Mouse (Mus musculus) spleen, adult 18-20 months (tissue): ENCODE results near the gene Evx1.
A peak's percentile ranks its signal among the peaks of the same experiment; 100 is the strongest.

Experiments
- DNase-seq, 2 experiments: peaks; one replicate each; pipeline ENCODE4 v3.0.0; 2022; ENCODE audit warnings: mixed read lengths in 2 of 2

Gene Evx1

DNA sequence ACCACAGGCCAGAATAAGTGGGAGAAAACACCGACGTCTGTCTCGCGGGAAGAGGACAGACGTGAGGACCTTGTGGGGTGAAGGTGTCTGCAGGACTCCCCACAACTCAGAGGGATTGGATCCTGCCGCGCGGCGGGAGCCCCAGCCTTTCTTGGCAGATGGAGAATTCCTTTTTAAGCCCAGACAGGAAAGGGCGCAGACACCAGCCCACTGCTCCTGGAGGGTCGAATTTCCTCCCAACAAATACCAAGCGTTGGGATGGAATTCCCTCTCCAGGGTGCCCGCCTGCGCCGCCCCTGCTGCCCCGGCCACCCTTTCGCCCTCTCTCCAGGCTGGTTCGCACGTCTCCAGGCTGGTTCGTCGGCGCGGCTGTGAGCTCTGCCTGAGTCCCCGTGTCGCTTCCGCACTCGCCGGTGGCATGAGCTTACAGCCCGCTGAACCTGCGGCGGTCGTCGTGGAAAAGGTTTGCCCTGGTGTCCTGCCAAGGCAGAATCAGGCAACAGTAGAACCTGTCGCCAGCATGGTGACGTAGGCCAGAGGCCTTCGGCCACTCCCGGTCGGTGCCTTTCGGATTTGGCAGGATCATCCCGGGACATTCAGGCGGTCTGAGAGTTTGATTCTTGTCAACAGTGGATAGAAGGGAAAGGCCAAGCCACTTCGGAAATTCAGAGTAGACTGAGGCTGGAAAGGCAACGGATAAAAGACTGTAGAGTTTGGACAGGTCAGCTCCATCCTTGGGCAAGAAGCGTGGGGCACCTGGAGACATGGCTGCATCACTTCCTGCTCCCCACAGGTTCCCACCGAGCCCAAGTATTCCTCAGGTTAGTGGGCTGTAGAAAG, 22.1 kb upstream of the Evx1 start:
- DNase-seq, result no peak

DNA sequence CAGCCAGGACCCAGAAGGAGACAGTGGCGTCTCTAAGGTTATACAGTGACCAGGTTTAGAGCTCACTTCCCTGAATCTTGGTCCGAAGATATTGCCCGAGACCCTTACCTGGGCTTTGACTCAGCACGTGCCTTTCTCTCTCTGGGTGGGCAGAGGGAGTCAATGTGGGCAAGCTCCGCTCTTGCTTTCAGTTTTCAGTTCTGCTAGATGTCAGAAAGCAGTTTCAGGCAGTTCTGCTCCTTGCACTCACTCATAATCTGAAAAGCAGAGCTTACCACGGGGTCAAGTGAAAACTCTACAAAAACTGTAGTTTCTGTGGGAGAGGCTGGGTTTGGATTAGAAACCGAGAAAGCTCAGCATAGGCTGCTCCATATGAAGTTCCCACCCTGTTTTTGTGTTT, 21.0 kb upstream of the Evx1 start:
- no peak for DNase-seq

GRCm38 (mm10) chr6:52294616-52295015, 18.7 kb upstream of the Evx1 start:
- DNase-seq, result no peak

DNA sequence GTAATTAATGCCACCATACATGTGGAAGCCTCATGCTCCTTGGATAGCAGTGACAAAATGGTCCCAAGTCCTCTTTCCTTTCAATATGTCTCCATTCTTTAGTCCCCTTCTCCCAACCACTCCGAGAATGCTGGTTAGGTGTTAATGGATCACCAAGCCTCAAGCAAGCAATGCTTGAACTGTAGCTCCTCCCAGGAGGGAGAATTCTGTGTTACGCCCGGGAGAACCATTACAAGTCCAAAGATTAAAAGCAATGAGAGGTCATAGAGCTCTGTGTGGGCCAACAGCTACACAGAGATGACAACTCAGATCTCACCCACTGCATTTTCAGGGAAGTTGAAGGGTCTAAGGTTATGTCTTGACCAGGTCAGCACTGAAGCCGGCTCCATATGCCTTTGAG, 14.8 kb upstream of the Evx1 start:
- DNase-seq, result no peak

DNA sequence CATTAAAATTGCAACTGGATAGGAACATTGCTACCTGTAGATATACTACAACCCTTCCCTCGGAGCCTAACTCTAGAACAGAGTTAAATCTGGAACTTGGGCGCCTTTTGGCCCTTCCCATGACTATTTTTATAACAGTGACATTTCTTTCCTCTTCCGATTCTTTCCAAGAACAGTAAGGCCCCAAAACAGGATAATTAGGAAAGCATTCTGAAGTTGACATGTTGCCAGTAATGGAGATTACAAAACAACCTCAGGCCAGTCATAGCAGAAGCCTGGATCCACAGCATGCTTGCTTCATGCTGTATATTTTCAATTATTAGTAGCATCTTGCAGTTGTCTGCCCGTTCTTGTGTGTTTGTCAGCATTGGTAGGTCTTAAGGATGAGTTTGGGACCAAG, 12.5 kb upstream of the Evx1 start:
- DNase-seq, result no peak

GRCm38 (mm10) chr6:52303426-52303825, 9.9 kb upstream of the Evx1 start:
- no peak for DNase-seq

- DNase-seq, result peak; percentile 20 to 44
Observed at GRCm38 (mm10) chr6:52305877-52306389, 7.4 kb upstream of the Evx1 start.

- no peak for DNase-seq
Observed at GRCm38 (mm10) chr6:52309766-52310165, 3.5 kb upstream of the Evx1 start.

- no peak for DNase-seq
Observed at GRCm38 (mm10) chr6:52310366-52310765, 2.9 kb upstream of the Evx1 start.

GRCm38 (mm10) chr6:52311661-52312557, 1.4 kb upstream of the Evx1 start:
- no peak for DNase-seq

DNA sequence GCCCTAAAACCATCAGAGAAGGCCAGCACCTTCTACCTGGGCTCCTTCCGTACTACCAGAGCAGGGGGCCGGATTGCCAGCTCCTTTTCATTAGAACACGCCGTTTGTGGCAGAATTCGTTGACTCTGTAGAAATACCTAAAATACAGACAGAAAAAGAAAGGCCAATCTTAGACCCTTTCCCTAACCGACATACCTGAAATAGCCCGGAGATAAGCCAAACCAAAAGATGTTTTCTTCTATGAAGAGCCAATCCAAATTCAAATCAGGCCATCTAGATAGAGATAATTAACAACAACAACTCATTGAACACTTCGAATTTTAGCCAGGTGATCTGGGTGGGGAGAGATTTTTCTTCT, 761 bp upstream of the Evx1 start:
- DNase-seq, result no peak

DNA sequence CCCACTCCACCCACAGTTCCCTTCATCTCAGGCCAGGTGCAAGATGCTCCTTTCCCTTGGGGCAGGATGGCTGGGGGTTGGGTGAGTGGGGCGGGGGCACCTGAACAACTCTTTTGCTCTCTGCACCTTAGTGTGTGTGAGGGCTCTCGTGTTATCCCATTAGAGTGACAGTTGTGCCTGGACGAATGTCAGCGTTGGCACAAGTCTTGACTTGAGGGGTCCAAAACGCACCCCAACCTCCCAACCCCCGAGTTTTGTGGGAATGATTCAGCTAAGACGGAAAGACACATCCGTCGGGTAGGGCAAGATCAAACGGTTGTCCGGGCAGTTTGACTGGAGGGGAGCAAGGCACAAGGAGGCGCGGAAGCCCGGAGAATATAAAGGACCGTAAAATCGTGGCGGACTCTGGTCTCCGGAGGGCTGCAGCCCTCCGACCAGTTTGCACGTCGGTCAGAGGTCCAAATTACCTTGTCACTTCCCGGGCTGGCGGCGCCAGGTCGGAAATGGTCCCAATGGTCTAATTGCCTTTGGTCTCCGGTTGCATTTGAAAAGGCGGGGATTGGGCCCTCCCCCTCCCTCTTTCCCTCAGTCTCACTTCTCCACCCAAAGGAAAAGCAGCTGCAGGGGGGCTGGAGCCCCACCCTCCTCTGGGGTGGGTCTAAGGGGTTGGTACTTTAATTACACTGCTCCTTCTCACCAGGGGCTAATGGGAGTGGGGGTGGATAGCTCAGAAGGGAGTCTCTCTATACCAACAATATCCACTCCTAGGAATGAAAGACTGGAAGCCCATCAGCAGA, 1.2 kb downstream of the Evx1 start:
- DNase-seq, result no peak

DNA sequence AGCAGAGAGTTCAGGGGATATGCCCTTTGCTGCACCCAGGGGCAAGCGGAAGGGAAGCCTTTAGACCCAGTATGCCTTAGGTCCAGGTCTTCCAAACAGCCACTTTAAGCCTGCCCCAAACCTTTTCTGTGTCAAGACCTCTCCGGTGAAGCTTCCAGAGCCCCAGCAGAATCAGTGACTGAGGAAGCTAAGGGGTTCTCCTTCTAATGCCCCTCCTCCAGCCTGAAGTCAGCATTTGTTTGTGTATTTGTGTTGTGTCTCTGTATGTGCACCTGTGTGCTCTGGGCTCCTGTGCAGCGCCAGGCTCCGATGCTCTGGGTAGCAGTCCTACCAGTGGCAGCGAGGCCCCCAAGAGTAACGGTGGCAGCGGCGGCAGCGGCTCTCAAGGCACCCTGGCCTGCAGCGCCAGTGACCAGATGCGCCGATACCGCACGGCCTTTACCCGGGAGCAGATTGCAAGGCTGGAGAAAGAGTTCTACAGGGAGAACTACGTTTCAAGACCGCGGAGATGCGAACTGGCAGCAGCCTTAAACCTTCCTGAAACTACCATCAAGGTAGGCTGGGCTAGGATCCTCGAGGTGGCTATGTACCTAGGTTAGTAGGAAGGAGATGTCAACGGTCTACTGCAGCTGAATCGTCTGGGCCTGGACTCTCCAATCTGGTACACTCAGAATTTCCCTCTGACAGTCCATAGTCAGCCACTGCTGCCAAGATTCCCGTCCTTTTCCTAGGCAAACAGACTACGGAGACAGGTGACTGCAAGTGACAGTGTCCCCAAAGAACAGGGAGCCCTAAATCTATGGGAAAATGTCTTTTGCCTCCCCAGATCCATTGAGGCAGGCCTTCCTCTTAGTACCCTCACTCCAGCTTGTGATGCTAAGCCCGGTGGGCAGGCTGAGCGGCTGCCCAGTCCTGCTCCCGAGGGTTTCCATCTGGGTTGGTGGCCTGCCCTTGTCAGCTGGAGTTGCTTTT, 2.4 kb downstream of the Evx1 start:
- DNase-seq, result no peak

DNA sequence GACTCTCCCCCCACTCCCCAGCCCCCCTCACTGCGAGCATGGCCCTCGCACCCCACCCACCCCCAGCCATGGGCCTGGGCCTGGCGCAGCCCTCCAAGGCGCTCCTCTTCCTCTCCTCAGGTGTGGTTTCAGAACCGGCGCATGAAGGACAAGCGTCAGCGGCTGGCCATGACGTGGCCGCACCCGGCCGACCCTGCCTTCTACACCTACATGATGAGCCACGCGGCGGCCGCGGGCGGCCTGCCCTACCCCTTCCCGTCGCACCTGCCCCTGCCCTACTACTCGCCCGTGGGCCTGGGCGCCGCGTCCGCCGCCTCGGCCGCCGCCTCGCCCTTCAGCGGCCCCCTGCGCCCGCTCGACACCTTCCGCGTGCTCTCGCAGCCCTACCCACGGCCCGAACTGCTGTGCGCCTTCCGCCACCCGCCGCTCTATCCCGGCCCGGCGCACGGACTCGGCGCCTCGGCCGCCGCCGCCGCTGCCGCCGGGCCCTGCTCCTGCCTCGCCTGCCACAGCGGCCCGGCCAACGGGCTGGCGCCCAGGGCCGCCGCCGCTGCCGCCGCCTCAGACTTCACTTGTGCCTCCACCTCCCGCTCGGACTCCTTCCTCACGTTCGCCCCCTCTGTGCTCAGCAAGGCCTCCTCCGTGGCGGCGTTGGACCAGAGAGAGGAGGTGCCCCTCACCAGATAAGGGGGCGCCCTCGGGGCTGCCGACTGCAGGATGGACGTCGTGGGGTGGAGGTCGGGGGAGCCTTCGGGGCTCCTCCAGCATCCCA, 3.3 kb downstream of the Evx1 start:
- DNase-seq, result no peak

DNA sequence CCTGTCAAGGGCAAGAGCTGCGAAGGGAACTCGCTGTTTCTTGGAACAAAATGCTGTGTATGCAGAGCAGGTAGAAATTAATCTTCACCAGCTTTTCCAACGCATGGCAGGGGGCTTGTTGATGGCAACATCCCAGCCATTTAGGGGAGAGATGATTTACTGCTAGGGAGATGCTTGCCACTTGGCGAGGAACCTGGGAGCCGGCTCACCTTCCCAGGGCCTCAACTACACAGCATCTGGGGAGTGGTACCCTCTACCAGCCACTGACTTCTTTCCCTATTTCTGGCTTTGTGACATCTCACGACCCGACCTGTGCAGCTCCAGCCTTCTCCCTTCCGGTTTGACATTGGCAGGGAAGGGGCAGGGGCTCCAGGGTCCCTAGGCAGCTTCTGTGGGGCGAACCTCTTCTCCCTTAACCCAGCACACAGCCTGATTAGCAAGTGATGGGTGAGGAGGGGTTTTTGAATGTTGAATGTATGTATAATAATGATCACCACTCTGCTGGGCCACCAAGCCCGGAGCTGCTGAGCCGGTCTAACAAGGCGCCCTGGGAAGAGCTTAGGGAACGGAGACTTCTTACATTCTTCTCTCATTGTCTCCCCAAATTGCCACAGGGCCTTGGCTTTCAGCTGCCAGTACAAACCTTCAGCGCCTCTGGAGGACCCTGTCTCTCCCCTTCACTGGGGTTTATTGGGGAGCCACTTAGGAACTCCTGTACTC, 4.3 kb downstream of the Evx1 start:
- no peak for DNase-seq

DNA sequence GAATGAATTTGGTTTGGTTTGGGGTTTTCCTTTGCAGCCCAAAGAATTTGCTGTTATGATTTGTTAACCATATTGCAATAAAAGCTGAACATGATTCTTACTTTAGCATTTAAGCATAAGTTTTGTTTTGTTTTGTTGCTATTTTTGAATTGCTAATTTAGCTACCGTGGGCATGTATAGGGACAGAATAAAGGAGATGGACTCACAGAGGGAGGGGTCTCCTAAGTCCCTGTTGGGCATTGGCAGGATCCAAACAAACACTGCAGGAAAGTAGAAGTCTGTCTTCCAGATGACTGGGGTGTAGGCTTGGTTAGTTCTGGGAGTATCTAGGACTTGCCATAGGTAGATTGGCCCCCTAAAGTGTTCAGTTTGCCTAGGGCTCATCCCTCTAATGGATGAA, 5.0 kb downstream of the Evx1 start:
- DNase-seq, result no peak

DNA sequence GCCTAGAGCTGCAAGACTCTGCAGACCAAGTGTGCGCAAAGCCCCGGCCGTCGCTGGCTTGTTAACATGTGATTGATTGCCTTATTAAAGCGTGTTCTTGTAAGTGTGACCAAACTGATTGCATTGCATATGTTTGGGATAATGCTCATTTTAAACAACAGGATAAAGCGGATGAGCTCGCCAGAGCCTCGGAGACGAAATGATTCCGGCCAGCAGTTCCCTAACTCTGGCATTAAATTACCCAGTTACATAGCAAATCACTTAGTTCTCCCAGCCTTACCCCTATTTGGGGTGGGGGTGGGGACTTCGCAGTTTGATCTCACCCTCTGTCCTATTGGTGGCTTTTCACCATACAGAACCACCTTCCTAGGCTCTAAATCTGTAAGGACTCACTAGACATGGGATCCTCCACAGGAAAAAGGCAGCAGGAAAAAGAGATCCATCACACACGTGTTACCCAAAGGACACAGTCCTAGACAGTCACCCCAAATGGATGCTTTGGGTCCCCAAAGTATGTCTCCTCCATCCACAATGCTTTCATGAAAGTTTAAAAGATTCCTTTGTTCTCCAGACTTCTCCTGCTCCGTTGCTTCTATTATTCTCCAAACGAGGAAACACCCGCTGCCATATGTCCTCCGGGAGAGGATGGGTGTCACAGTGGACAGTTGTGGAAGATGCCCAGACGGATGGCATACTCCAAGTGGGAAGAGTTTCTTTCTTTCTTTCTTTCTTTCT, 6.8 kb downstream of the Evx1 start:
- no peak for DNase-seq

DNA sequence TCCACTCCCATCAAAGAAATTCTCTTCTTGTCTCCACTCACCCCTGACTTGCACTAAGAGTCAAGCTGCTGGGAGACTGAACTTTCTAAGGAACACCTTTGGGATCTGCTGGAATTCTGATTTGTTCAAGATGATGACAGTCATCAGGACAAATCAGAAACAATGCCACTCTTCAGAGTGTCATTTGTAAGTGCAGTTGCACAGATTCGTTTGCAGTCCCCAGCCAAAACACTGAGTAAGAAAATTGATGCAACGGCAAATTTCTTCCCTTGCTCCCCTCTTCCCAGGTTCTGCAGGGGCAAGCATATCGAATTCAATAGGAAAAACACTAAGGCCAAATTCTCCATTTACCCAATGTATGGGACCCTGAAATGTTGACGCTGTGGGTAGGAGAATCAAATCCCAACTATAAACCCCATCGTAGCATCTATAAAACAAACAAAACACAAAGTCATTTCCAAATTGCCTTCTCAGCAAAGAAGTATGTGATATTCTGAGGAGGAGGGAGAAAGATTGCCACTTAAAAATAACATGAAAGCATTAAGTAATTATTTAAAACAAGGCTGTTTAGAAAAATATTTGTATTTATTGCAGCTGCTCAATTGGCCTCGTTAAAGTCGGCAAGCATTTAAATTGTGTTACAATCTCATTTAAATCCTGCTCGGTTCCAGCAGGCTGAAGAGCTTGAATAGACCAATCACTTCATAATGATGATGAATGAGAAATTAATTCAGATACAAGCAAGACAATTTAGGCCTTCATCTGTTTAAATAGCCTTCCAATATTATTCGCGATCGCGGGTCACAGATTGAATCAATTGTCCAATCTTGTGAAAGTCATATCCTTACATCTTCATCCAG, 7.9 kb downstream of the Evx1 start:
- no peak for DNase-seq
